Mouse (Mus musculus) hindbrain, embryonic 14.5 days (tissue): ENCODE measurements around the gene Btn1a1. TPM values are rescaled to one million over a fixed set of nuclear protein-coding genes. Genes with fewer than 3 reads are reported as not detected.

ENCODE experiments used
- ATAC-seq: fragments of 200-750 bp; cut with Nextera tagmentation; 2 replicates; pipeline ENCODE4 v1.8.0; 2017; ENCODE audit warnings: moderate number of reproducible peaks, mild to moderate bottlenecking, moderate TSS enrichment, moderate library complexity; ENCODE audit not compliant: low FRiP score
- DNase-seq: peaks from one replicate; pipeline ENCODE4 v3.0.0-alpha.2; 2015; ENCODE audit warnings: low spot score
- H3K27ac ChIP-seq: fragments of 300-500 bp; sonication (generic); 2 replicates; pipeline ENCODE4 v1.5.1; 2014; ENCODE audit warnings: mild to moderate bottlenecking, moderate library complexity
- H3K27me3 ChIP-seq: fragments of 300-500 bp; sonication (generic); 2 replicates; pipeline ENCODE4 v1.6.1; 2014; ENCODE audit warnings: mild to moderate bottlenecking, low read length, mixed read lengths; ENCODE audit not compliant: control insufficient read depth, insufficient read depth
- H3K36me3 ChIP-seq: fragments of 300-500 bp; sonication (generic); replicated peaks from 2 replicates; pipeline ENCODE4 v1.6.1; 2014; ENCODE audit not compliant: control insufficient read depth, insufficient read depth
- H3K4me1 ChIP-seq: fragments of 300-500 bp; sonication (generic); replicated peaks from 2 replicates; pipeline ENCODE4 v1.6.1; 2014; ENCODE audit warnings: antibody characterized with exemption, low read length, mixed read lengths; ENCODE audit not compliant: control insufficient read depth, insufficient read depth
- H3K4me2 ChIP-seq: fragments of 300-500 bp; sonication (generic); replicated peaks from 2 replicates; pipeline ENCODE4 v1.6.1; 2014; ENCODE audit warnings: mild to moderate bottlenecking, moderate library complexity
- H3K4me3 ChIP-seq: fragments of 300-500 bp; sonication (generic); replicated peaks from 2 replicates; pipeline ENCODE4 v1.5.1; 2014; ENCODE audit warnings: mild to moderate bottlenecking, low read length
- H3K9ac ChIP-seq: fragments of 300-500 bp; sonication (generic); 2 replicates; pipeline ENCODE4 v1.6.1; 2014
- H3K9me3 ChIP-seq: fragments of 300-500 bp; sonication (generic); 2 replicates; pipeline ENCODE4 v1.6.1; 2016; ENCODE audit warnings: low read length; ENCODE audit not compliant: control insufficient read depth
- WGBS: fragments of 180-500 bp; shearing (Covaris S2); extraction: QIAGEN DNeasy Blood & Tissue Kit; methylation state at CpG from one replicate; pipeline ENCODE4 v1.1.7; 2014; 5-methylcytosine and 5-hydroxymethylcytosine counted together
- polyA plus RNA-seq: library from polyadenylated mRNA; unstranded; fragments of >200 nt; fragmentation: Nextera tagmentation; extraction: Ambion mirVana; gene quantifications from 2 replicates; pipeline ENCODE4 v1.2.1, GENCODE M21; 2014

Gene Btn1a1
- polyA plus RNA-seq, 1 experiment from 2014 or later = 0.05 TPM

DNA sequence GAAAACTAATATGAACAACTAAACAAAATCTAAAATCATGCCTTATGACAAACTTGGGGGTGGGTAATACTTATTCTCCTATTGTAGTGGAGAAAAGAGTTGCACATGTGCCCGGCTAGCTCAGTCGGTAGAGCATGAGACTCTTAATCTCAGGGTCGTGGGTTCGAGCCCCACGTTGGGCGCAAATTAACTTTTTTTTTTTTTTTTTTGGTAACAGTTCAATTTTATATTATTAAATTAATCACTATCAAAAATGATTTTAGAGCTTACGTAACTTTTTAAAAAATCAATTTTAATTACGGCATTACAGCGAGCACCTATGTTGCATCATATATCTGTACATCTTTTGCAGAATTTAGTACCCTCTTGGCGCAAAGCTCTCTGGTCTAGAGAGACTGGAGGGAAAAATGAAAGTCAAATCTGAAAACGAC lies 29.5 kb downstream of the Btn1a1 start:
- no peaks in the 10 kb centered on the region for H3K9me3 ChIP-seq
- 2% methylated on average over 11 of the region's 11 CpGs for WGBS
- ATAC-seq = no peak

GRCm38 (mm10) chr13:23435676-23436075 lies 30.0 kb downstream of the Btn1a1 start:
- WGBS = under 1% methylated on average over 12 of the region's 12 CpGs
- ATAC-seq (no peak), DNase-seq (peak; percentile 29)
- Histone ChIP-seq H3K4me1 (no peaks in the 10 kb centered on the region; the same call in 1 of the 2 replicates), H3K36me3 (no peaks in the 10 kb centered on the region), H3K4me2 (peak overlapping the region; percentile 56), H3K27me3 (no peaks in the 10 kb centered on the region), H3K4me3 (peak overlapping the region; percentile 36), H3K9ac (peak overlapping the region; percentile 56), H3K9me3 (no peaks in the 10 kb centered on the region), H3K27ac (no peak overlapping the region)

More for the DNA sequence above, 29.5 kb downstream of the Btn1a1 start:
- peak overlapping the region; percentile 36 for H3K4me3 ChIP-seq
- DNase-seq = peak; percentile 83
- no peak overlapping the region for H3K27ac ChIP-seq
- H3K9ac ChIP-seq = no peak overlapping the region
- H3K4me2 ChIP-seq = peak overlapping the region; percentile 56
- H3K27me3 ChIP-seq = no peaks in the 10 kb centered on the region
- no peaks in the 10 kb centered on the region; the same call in 1 of the 2 replicates for H3K4me1 ChIP-seq
- no peaks in the 10 kb centered on the region for H3K36me3 ChIP-seq

GRCm38 (mm10) chr13:23435241-23435640 lies 30.5 kb downstream of the Btn1a1 start:
- DNase-seq (no peak), ATAC-seq (no peak)
- no peaks in the 10 kb centered on the region for H3K9me3 ChIP-seq
- H3K36me3 ChIP-seq = no peaks in the 10 kb centered on the region
- H3K4me1 ChIP-seq = peaks cover under 1% of the 10 kb centered on the region; the same call in 1 of the 2 replicates
- peak overlapping the region; percentile 56 for H3K9ac ChIP-seq
- WGBS = 16% methylated on average over 4 of the region's 4 CpGs
- H3K4me2 ChIP-seq = peak overlapping the region; percentile 56
- H3K27me3 ChIP-seq = no peaks in the 10 kb centered on the region
- peak overlapping the region; percentile 36 for H3K4me3 ChIP-seq
- H3K27ac ChIP-seq = no peak overlapping the region

GRCm38 (mm10) chr13:23434426-23434825 lies 31.3 kb downstream of the Btn1a1 start:
- H3K9ac ChIP-seq = no peak overlapping the region
- H3K4me1 ChIP-seq = peaks cover 7% of the 10 kb centered on the region; the same call in 1 of the 2 replicates
- ATAC-seq (no peak), DNase-seq (no peak)
- no peaks in the 10 kb centered on the region for H3K9me3 ChIP-seq
- 17% methylated on average over 7 of the region's 7 CpGs for WGBS
- H3K4me3 ChIP-seq = no peak overlapping the region
- H3K36me3 ChIP-seq = no peaks in the 10 kb centered on the region
- H3K4me2 ChIP-seq = peak overlapping the region; percentile 10; the same call in 1 of the 2 replicates
- H3K27me3 ChIP-seq = no peaks in the 10 kb centered on the region
- no peak overlapping the region for H3K27ac ChIP-seq

DNA sequence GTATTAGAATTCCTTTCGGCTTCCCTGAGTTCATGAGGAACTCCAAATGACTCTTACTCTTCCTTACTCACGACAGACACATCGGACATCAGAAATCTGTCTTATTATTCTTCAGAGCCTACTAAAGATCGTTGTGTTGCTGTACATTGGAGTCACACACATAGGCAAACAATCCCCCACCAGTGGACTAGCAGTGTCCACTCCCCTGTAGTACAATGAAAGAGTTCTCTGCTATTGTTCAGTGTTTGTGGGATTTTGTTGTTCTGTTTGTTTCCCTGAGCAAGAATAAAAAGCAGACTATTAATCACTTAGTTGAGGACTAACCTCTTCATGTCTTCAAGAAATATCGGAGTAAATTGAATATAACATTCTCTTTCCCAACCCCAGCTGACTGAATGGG lies 31.9 kb downstream of the Btn1a1 start:
- DNase-seq = no peak
- H3K4me1 ChIP-seq = peaks cover 10% of the 10 kb centered on the region; the same call in 1 of the 2 replicates
- H3K36me3 ChIP-seq = no peaks in the 10 kb centered on the region
- H3K4me3 ChIP-seq = no peak overlapping the region
- no peak for ATAC-seq
- H3K27ac ChIP-seq = no peak overlapping the region
- H3K4me2 ChIP-seq = peak overlapping the region; percentile 62
- H3K9ac ChIP-seq = no peak overlapping the region
- no peaks in the 10 kb centered on the region for H3K27me3 ChIP-seq
- 52% methylated on average over 5 of the region's 5 CpGs for whole genome bisulfite sequencing
- H3K9me3 ChIP-seq = no peaks in the 10 kb centered on the region

GRCm38 (mm10) chr13:23433206-23433605 lies 32.5 kb downstream of the Btn1a1 start:
- no peak for DNase-seq
- peak overlapping the region; percentile 62 for H3K4me3 ChIP-seq
- no peak for ATAC-seq
- no peaks in the 10 kb centered on the region for H3K9me3 ChIP-seq
- 14% methylated on average over 5 of the region's 5 CpGs for WGBS
- peak overlapping the region; percentile 62 for H3K4me2 ChIP-seq
- peaks cover 10% of the 10 kb centered on the region; the same call in 1 of the 2 replicates for H3K4me1 ChIP-seq
- H3K27ac ChIP-seq = no peak overlapping the region
- no peaks in the 10 kb centered on the region for H3K36me3 ChIP-seq
- H3K9ac ChIP-seq = no peak overlapping the region
- H3K27me3 ChIP-seq = no peaks in the 10 kb centered on the region

DNA sequence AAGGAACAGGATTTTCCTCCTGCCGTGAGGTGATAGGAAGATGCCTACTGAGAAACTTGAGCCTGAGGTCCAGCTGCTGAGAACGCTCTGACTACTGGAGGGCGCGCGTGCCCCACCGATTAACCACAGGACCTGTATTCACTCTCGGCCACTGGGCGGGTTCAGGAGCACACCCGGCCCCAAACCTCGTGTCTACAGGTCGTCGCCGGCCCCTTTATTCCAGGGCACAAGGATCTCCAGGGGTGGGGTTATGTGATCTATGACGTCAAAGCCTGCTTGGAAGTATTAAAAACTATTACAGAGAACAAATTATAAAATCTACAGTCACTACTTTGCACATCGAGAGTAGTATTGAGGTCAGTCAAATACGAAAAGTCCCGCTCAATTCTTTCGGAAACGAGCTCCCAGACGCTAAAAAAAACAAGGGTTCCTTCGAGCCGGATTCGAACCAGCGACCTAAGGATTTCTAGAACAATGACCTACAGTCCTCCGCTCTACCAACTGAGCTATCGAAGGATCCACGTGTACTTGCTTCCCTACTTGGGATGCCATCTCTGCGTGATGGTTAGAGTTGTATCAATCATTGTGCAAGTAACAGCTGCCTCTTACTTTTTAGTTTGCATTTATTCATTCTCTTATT lies 33.0 kb downstream of the Btn1a1 start:
- H3K27me3 ChIP-seq = no peaks in the 10 kb centered on the region
- no peaks in the 10 kb centered on the region for H3K36me3 ChIP-seq
- no peaks in the 10 kb centered on the region for H3K9me3 ChIP-seq
- H3K4me1 ChIP-seq = peaks cover 10% of the 10 kb centered on the region; the same call in 1 of the 2 replicates
- peak overlapping the region; percentile 62 for H3K4me2 ChIP-seq
- H3K4me3 ChIP-seq = peak overlapping the region; percentile 62
- H3K27ac ChIP-seq = peak overlapping the region; percentile 40; the same call in 1 of the 2 replicates
- ATAC-seq (peak; percentile 89), DNase-seq (peak; percentile 100)
- under 1% methylated on average over 28 of the region's 28 CpGs for WGBS
- peak overlapping the region; percentile 48 for H3K9ac ChIP-seq

GRCm38 (mm10) chr13:23431351-23431771 lies 34.3 kb downstream of the Btn1a1 start:
- Histone ChIP-seq H3K27me3 (no peaks in the 10 kb centered on the region), H3K4me1 (peaks cover 10% of the 10 kb centered on the region; the same call in 1 of the 2 replicates), H3K36me3 (no peaks in the 10 kb centered on the region), H3K4me2 (peak overlapping the region; percentile 62), H3K27ac (peak overlapping the region; percentile 87), H3K9ac (peak overlapping the region; percentile 48), H3K9me3 (no peaks in the 10 kb centered on the region), H3K4me3 (peak overlapping the region; percentile 62)
- DNase-seq = peak; percentile 94
- peak; percentile 82 for ATAC-seq
- under 1% methylated on average over 15 of the region's 15 CpGs for WGBS

GRCm38 (mm10) chr13:23430734-23431133 lies 35.0 kb downstream of the Btn1a1 start:
- H3K9me3 ChIP-seq = no peaks in the 10 kb centered on the region
- no peaks in the 10 kb centered on the region for H3K36me3 ChIP-seq
- WGBS = 0% methylated on average over 17 of the region's 17 CpGs
- peak; percentile 75 for ATAC-seq
- H3K4me3 ChIP-seq = peak overlapping the region; percentile 62
- peak overlapping the region; percentile 62 for H3K4me2 ChIP-seq
- peaks cover 10% of the 10 kb centered on the region; the same call in 1 of the 2 replicates for H3K4me1 ChIP-seq
- no peaks in the 10 kb centered on the region for H3K27me3 ChIP-seq
- H3K9ac ChIP-seq = peak overlapping the region; percentile 74
- peak; percentile 79 for DNase-seq
- H3K27ac ChIP-seq = peak overlapping the region; percentile 87
